ENCODE assay signal across 8 mouse cellular contexts in genomic region chr11:114745134-114745533, GRCm38 (mm10). TPM values are rescaled to one million over a fixed set of nuclear protein-coding genes. Genes with fewer than 3 reads are reported as not detected.
DNase-seq lines count a peak whose midpoint lies in the region; ATAC-seq and TF ChIP-seq lines count a peak whose summit lies in the region.

No protein-coding gene starts in this region.

- no peaks in the 10 kb centered on the region for H3K9me3 ChIP-seq in hindbrain, embryonic 12.5 days (replicated peaks)

- 0 out of 2 replicates have a peak overlapping the region, but pooled peaks have one; percentile 24 for H3K9ac ChIP-seq in hindbrain, embryonic 12.5 days

- in situ Hi-C loops in Patski (cut with MboI; ENCODE audit: low pct_unique_long_range_greater_than_20kb) = loop anchor here (5.0 kb wide), 1 partner anchor 52 kb away; the partner anchor contains the start of genes Btbd17 and Gpr142

- POLR2A ChIA-PET in Patski (lab: Charles Lee) = no interaction called here

- peaks cover 18% of the 10 kb centered on the region for H3K4me1 ChIP-seq in hindbrain, embryonic 12.5 days

- H3K36me3 ChIP-seq in hindbrain, embryonic 12.5 days = no peaks in the 10 kb centered on the region

- peak overlapping the region; percentile 39 for H3K4me2 ChIP-seq in hindbrain, embryonic 12.5 days (replicated peaks)

- H3K27me3 ChIP-seq in Patski = no peaks in the 10 kb centered on the region
- peaks cover 22% of the 10 kb centered on the region for H3K27me3 ChIP-seq in hindbrain, embryonic 12.5 days

- H3K27ac ChIP-seq in hindbrain, embryonic 12.5 days = no peak overlapping the region

- no peak overlapping the region for H3K4me3 ChIP-seq in hindbrain, embryonic 12.5 days

- ATAC-seq in Patski = peak; percentile 70
- peak; percentile 8; the same call in 1 of the 2 replicates for ATAC-seq in hindbrain, embryonic 12.5 days (ENCODE audit: low FRiP score)

- TF ChIP-seq CTCF in Patski (IDR thresholded peaks at IDR 0.05) = peak; percentile 94

- WGBS in hindbrain, embryonic 12.5 days = 2% methylated on average over 12 of the region's 12 CpGs

- CTCF ChIA-PET in Patski (lab: Charles Lee) = interaction anchor here (0.7 to 3.2 kb wide), 13 partner anchors 13 to 179 kb away, joined by 3 to 17 read pairs (median 3); partner anchors contain the start of genes Btbd17 and Gpr142

- no peak for DNase-seq in Patski (ENCODE audit: low read depth, low spot score)
- DNase-seq in cerebellum, adult 9-11 months = peak; percentile 90
- peak; percentile 69 to 87 for DNase-seq in frontal cortex, postnatal 10 days (ENCODE audit: low spot score in 2 of 2)
- DNase-seq in layer of hippocampus, postnatal 14 days (ENCODE audit: low spot score in 2 of 2) = peak; percentile 92 to 94
- peak; percentile 94 for DNase-seq in lung, postnatal 36 days
- DNase-seq in retina, postnatal 1 day = peak; percentile 92
- peak; percentile 81 to 92 for DNase-seq in urinary bladder, adult 18-20 months (ENCODE audit: low spot score in 2 of 2)

RNA-seq across cellular contexts. Expression of gene Dnaic2, which starts 17.9 kb away (rescaled TPM):
- 0.27 TPM for polyA plus RNA-seq in Patski (2021)
- 3.3 and 4.5 TPM in 2 replicates for polyA plus RNA-seq in hindbrain, embryonic 12.5 days (2016; fragmentation: Nextera tagmentation; extraction: Ambion mirVana)
- 1 to 10 TPM; 1.6 to 3.5 TPM for total RNA-seq in layer of hippocampus, postnatal 14 days (2021)

RNA-seq across cellular contexts. Expression of gene Kif19a, which starts 20.1 kb away (rescaled TPM):
- polyA plus RNA-seq in Patski (2021) = 0.49 TPM
- 2.2 and 3.0 TPM in 2 replicates for polyA plus RNA-seq in hindbrain, embryonic 12.5 days (2016; fragmentation: Nextera tagmentation; extraction: Ambion mirVana)
- total RNA-seq in layer of hippocampus, postnatal 14 days (2021) = 10 to 100 TPM; 15.4 to 18.9 TPM

RNA-seq across cellular contexts. Expression of gene Btbd17, which starts 50.6 kb away (rescaled TPM):
- polyA plus RNA-seq in Patski (2021) = 0.45 TPM
- polyA plus RNA-seq in hindbrain, embryonic 12.5 days (2016; fragmentation: Nextera tagmentation; extraction: Ambion mirVana) = 32.2 and 37.3 TPM in 2 replicates
- 10 to 100 TPM; 31.5 to 34.9 TPM for total RNA-seq in layer of hippocampus, postnatal 14 days (2021)

RNA-seq across cellular contexts. Expression of gene Gpr142, which starts 53.6 kb away (rescaled TPM):
- polyA plus RNA-seq in Patski (2021) = 0.12 TPM
- not detected in 2 replicates for polyA plus RNA-seq in hindbrain, embryonic 12.5 days (2016; fragmentation: Nextera tagmentation; extraction: Ambion mirVana)
- not detected for total RNA-seq in layer of hippocampus, postnatal 14 days (2021)

Comparison
In these comparisons a context has a peak if more than half of its experiments do, and no peak if none do; other contexts are left out.
1. RNA of gene Btbd17, which starts 50.6 kb away (polyA plus RNA-seq): 32.2 to 37.3 TPM in hindbrain, embryonic 12.5 days; 0.45 TPM in Patski (single experiment); every median in the first group is over 10 times any median in the second.